Mouse (Mus musculus): ENCODE results near the gene Ugt1a6a.
"Not testable (repeated sequence)": the region's sequence is repeated elsewhere in the genome, so short reads cannot be mapped to it uniquely, and the experiment has no call there.

DNA sequence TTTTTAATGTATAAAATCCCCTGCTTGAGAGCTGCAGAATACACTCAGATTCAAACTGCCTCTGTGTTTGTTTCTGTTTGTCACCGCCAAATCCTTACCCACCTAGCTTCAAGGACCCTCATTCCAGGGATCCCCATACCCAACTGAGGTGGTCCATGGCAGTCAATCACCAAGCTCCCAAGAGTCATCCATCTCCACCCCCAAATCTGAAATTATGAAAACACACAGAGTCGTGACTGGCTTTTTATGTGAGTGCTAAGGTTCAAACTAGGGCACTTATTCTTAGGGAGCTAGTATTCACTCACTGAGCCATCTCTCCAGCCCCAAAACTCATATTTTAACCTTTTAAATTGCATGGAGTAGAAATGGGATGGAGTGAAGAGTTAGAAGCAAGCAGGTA, 90.7 kb downstream of the Ugt1a6a start:
- not testable (repeated sequence) for TF ChIP-seq SIN3A (IDR thresholded peaks at IDR 0.05; ENCODE audit: low read length); ZC3H11A (IDR thresholded peaks at IDR 0.05; ENCODE audit: low read depth, low read length); TAL1 (IDR thresholded peaks at IDR 0.05; ENCODE audit: low read length); MAZ (IDR thresholded peaks at IDR 0.05; ENCODE audit: low read depth, low read length); CTCF (IDR thresholded peaks at IDR 0.05 in 2 of 3, conservative IDR thresholded peaks at IDR 0.05 in 1 of 3; ENCODE audit: control insufficient read depth in 1 of 3, insufficient read depth in 1 of 3, low read depth in 2 of 3, low read length in 3 of 3, poor library complexity in 1 of 3, severe bottlenecking in 1 of 3)
